Mouse (Mus musculus) MEL (cell line): Measurements from ENCODE around the gene Brinp1. TPM values are rescaled to one million over a fixed set of nuclear protein-coding genes. Genes with fewer than 3 reads are reported as not detected.

Experiments
- DNase-seq: peaks from one replicate; pipeline ENCODE4 v3.0.0; 2011; ENCODE audit warnings: low read depth, low spot score
- H3K27ac ChIP-seq: 2 replicates; pipeline ENCODE4 v1.5.1; 2012; ENCODE audit warnings: low read depth, mild to moderate bottlenecking, control low read depth, low read length, moderate library complexity; ENCODE audit not compliant: control insufficient read depth
- H3K27me3 ChIP-seq, 2 experiments: fragments of 150-350 bp in 1 of 2; sonication (generic) in 1 of 2; 2 replicates each; pipeline ENCODE4 v1.6.1; 2012; ENCODE audit warnings: low read length in 2 of 2, mild to moderate bottlenecking in 2 of 2, improper control_type of control experiment in 1 of 2, moderate library complexity in 1 of 2; ENCODE audit not compliant: insufficient read depth in 2 of 2, control insufficient read depth in 1 of 2
- H3K36me3 ChIP-seq, 2 experiments: 2 replicates each; pipeline ENCODE4 v1.6.1; 2012 to 2014; ENCODE audit warnings: low read length in 2 of 2, improper control_type of control experiment in 1 of 2, inconsistent platforms in 1 of 2, mild to moderate bottlenecking in 1 of 2; ENCODE audit not compliant: insufficient read depth in 2 of 2, control insufficient read depth in 1 of 2
- H3K4me1 ChIP-seq, 2 experiments: fragments of 150-350 bp in 1 of 2; sonication (generic) in 1 of 2; 2 replicates each; pipeline ENCODE4 v1.6.1; 2012; ENCODE audit warnings: low read length in 2 of 2, improper control_type of control experiment in 1 of 2, mild to moderate bottlenecking in 1 of 2; ENCODE audit not compliant: insufficient read depth in 2 of 2, control insufficient read depth in 1 of 2
- H3K4me3 ChIP-seq, 2 experiments: fragments of 150-350 bp in 1 of 2; sonication (generic) in 1 of 2; 2 replicates each; pipeline ENCODE4 v1.5.1; 2012; ENCODE audit warnings: low read depth in 2 of 2, low read length in 2 of 2, mild to moderate bottlenecking in 2 of 2, moderate library complexity in 2 of 2, control low read depth in 1 of 2, improper control_type of control experiment in 1 of 2; ENCODE audit not compliant: control insufficient read depth in 1 of 2, insufficient read depth in 1 of 2
- H3K79me2 ChIP-seq: 2 replicates; pipeline ENCODE4 v1.6.1; 2012; ENCODE audit warnings: mild to moderate bottlenecking, low read length, moderate library complexity; ENCODE audit not compliant: control insufficient read depth, poor library complexity, insufficient read depth
- H3K9ac ChIP-seq: 2 replicates; pipeline ENCODE4 v1.6.1; 2012; ENCODE audit warnings: low read depth, mild to moderate bottlenecking, control low read depth, low read length, moderate library complexity; ENCODE audit not compliant: control insufficient read depth, poor library complexity, severe bottlenecking
- H3K9me3 ChIP-seq: fragments of 150-350 bp; sonication (generic); replicated peaks from 2 replicates; pipeline ENCODE4 v1.6.1; 2012; ENCODE audit warnings: mild to moderate bottlenecking, low read length, improper control_type of control experiment, moderate library complexity; ENCODE audit not compliant: insufficient read depth
- CHD1 ChIP-seq: IDR thresholded peaks from 2 replicates; pipeline ENCODE4 v1.6.1; 2012; ENCODE audit warnings: low read depth, mild to moderate bottlenecking, inconsistent platforms, low read length, improper control_type of control experiment
- CHD2 ChIP-seq: IDR thresholded peaks from 2 replicates; pipeline ENCODE4 v1.6.1; 2011; ENCODE audit warnings: low read length, improper control_type of control experiment
- ETS1 ChIP-seq: IDR thresholded peaks from 2 replicates; pipeline ENCODE4 v1.6.1; 2012; ENCODE audit warnings: low read depth, mild to moderate bottlenecking, inconsistent platforms, low read length, improper control_type of control experiment, moderate library complexity
- HCFC1 ChIP-seq: IDR thresholded peaks from 2 replicates; pipeline ENCODE4 v1.6.1; 2012; ENCODE audit warnings: low read depth, mild to moderate bottlenecking, inconsistent platforms, low read length, improper control_type of control experiment, moderate library complexity
- MYC ChIP-seq: IDR thresholded peaks from 2 replicates; pipeline ENCODE4 v1.6.1; 2011; ENCODE audit warnings: low read depth, mild to moderate bottlenecking, low read length, improper control_type of control experiment, moderate library complexity
- NRF1 ChIP-seq: IDR thresholded peaks from 2 replicates; pipeline ENCODE4 v1.6.1; 2014; ENCODE audit warnings: low read depth, mild to moderate bottlenecking, inconsistent platforms, low read length, improper control_type of control experiment, moderate library complexity; ENCODE audit not compliant: poor library complexity, insufficient read depth, severe bottlenecking
- POLR2AphosphoS2 ChIP-seq: IDR thresholded peaks from 2 replicates; pipeline ENCODE4 v1.6.1; 2011; ENCODE audit warnings: low read length, improper control_type of control experiment
- RAD21 ChIP-seq: IDR thresholded peaks from 2 replicates; pipeline ENCODE4 v1.6.1; 2011; ENCODE audit warnings: mild to moderate bottlenecking, low read depth, low read length, improper control_type of control experiment
- RCOR1 ChIP-seq: IDR thresholded peaks from 2 replicates; pipeline ENCODE4 v1.6.1; 2012; ENCODE audit warnings: low read depth, mild to moderate bottlenecking, inconsistent platforms, low read length, improper control_type of control experiment
- SIN3A ChIP-seq: IDR thresholded peaks from 2 replicates; pipeline ENCODE4 v1.6.1; 2012; ENCODE audit warnings: low read length, improper control_type of control experiment, inconsistent platforms
- TCF12 ChIP-seq: IDR thresholded peaks from 2 replicates; pipeline ENCODE4 v1.6.1; 2014; ENCODE audit warnings: low read depth, mild to moderate bottlenecking, inconsistent platforms, low read length, improper control_type of control experiment, moderate library complexity
- ZC3H11A ChIP-seq: IDR thresholded peaks from 2 replicates; pipeline ENCODE4 v1.6.1; 2012; ENCODE audit warnings: low read depth, mild to moderate bottlenecking, inconsistent platforms, low read length, improper control_type of control experiment
- ZKSCAN1 ChIP-seq: IDR thresholded peaks from 2 replicates; pipeline ENCODE4 v1.6.1; 2012; ENCODE audit warnings: low read depth, mild to moderate bottlenecking, inconsistent platforms, low read length, improper control_type of control experiment, moderate library complexity
- polyA plus RNA-seq, 2 experiments: library from polyadenylated mRNA; stranded (reverse) in 1 of 2; unstranded in 1 of 2; fragments of >175 nt in 1 of 2; fragments of >200 nt in 1 of 2; gene quantifications; 2 replicates each; pipeline versions ENCODE4 v1.2.1 to v1.2.4; 2012; ENCODE audit warnings: low replicate concordance in 2 of 2, low read depth in 1 of 2; ENCODE audit not compliant: insufficient read length in 2 of 2, insufficient read depth in 1 of 2, missing spikeins in 1 of 2
- total RNA-seq: library from RNA; depleted of rRNA; stranded (reverse); fragments of 300-350 nt; gene quantifications from 2 replicates; pipeline ENCODE4 v1.2.3, GENCODE M21; 2012

The Brinp1 gene
- total and polyA plus RNA-seq, 3 experiments: not detected

- Histone ChIP-seq H3K4me3 (no peak overlapping the region), H3K4me1 (no peaks in the 10 kb centered on the region), H3K36me3 (no peaks in the 10 kb centered on the region), H3K9me3 (no peaks in the 10 kb centered on the region), H3K9ac (no peak overlapping the region), H3K27ac (no peak overlapping the region), H3K27me3 (no peaks in the 10 kb centered on the region), H3K79me2 (no peaks in the 10 kb centered on the region)
- no peak for TF ChIP-seq ZKSCAN1
- TF ChIP-seq CHD2: no peak
- DNase-seq: no peak
Measured at GRCm38 (mm10) chr4:68950556-68950955, 3.6 kb downstream of the Brinp1 start.

- Histone ChIP-seq H3K4me1 (no peaks in the 10 kb centered on the region), H3K9ac (no peak overlapping the region), H3K9me3 (no peaks in the 10 kb centered on the region), H3K36me3 (no peaks in the 10 kb centered on the region), H3K27me3 (no peaks in the 10 kb centered on the region), H3K27ac (no peak overlapping the region), H3K79me2 (no peaks in the 10 kb centered on the region), H3K4me3 (no peak overlapping the region)
- DNase-seq: no peak
- TF ChIP-seq RAD21: no peak
- TF ChIP-seq TCF12: no peak
- TF ChIP-seq POLR2AphosphoS2: no peak
- no peak for TF ChIP-seq RCOR1
- no peak for TF ChIP-seq CHD2
- no peak for TF ChIP-seq HCFC1
- TF ChIP-seq NRF1: no peak
- no peak for TF ChIP-seq MYC
- TF ChIP-seq SIN3A: no peak
- TF ChIP-seq ETS1: no peak
Measured at GRCm38 (mm10) chr4:68942938-68943337, 11.3 kb downstream of the Brinp1 start.

GRCm38 (mm10) chr4:68930022-68930421, 24.2 kb downstream of the Brinp1 start:
- no peak overlapping the region for H3K9ac ChIP-seq
- no peaks in the 10 kb centered on the region for H3K36me3 ChIP-seq
- no peak overlapping the region for H3K4me3 ChIP-seq
- H3K27ac ChIP-seq: no peak overlapping the region
- H3K4me1 ChIP-seq: no peaks in the 10 kb centered on the region
- TF ChIP-seq ZC3H11A (no peak), CHD1 (no peak), RAD21 (no peak)
- DNase-seq: no peak
- H3K27me3 ChIP-seq: no peaks in the 10 kb centered on the region
- H3K9me3 ChIP-seq: no peaks in the 10 kb centered on the region
- H3K79me2 ChIP-seq: no peaks in the 10 kb centered on the region
